Mouse (Mus musculus): ENCODE measurements around the gene Arhgef19. TPM values are rescaled to one million over a fixed set of nuclear protein-coding genes. Genes with fewer than 3 reads are reported as not detected.

The Arhgef19 gene
- 20.9 and 24.3 TPM in 2 replicates for polyA plus RNA-seq (2015; fragmentation: Nextera tagmentation; extraction: Ambion mirVana)

GRCm38 (mm10) chr4:141239388-141240125 lies at the start of gene Arhgef19:
Gene Arhgef19 (plus strand): TSS chr4:141239499.
- Histone ChIP-seq H3K4me1 (peaks cover 53% of the 10 kb centered on the region), H3K27me3 (replicated peaks) (peaks cover 3% of the 10 kb centered on the region; the same call in 1 of the 2 replicates), H3K36me3 (no peaks in the 10 kb centered on the region), H3K27ac (peak within 1 kb of the TSS; percentile 86), H3K9ac (peak within 1 kb of the TSS; percentile 13; the same call in 1 of the 2 replicates), H3K4me2 (peak within 1 kb of the TSS; percentile 82), H3K4me3 (replicated peaks) (peak within 1 kb of the TSS; percentile 48), H3K9me3 (no peaks in the 10 kb centered on the region)
- under 1% methylated on average over 31 of the region's 31 CpGs for WGBS
- peak; percentile 91 for ATAC-seq (ENCODE audit: insufficient read depth, low FRiP score, low read depth)

- Histone ChIP-seq H3K4me3 (replicated peaks) (no peak overlapping the region), H3K4me1 (peaks cover 11% of the 10 kb centered on the region), H3K36me3 (peaks cover 33% of the 10 kb centered on the region), H3K27me3 (replicated peaks) (no peaks in the 10 kb centered on the region), H3K9ac (no peak overlapping the region), H3K4me2 (no peak overlapping the region), H3K27ac (no peak overlapping the region), H3K9me3 (no peaks in the 10 kb centered on the region)
- no peak for ATAC-seq (ENCODE audit: insufficient read depth, low FRiP score, low read depth)
- WGBS, result 85% methylated on average over 7 of the region's 7 CpGs
These were observed 48.0 kb upstream of the Arhgef19 start for GRCm38 (mm10) chr4:141191294-141191693.

- 88% methylated on average over 6 of the region's 6 CpGs for WGBS
- H3K4me2 ChIP-seq, result no peak overlapping the region
These were observed 44.7 kb upstream of the Arhgef19 start for GRCm38 (mm10) chr4:141194553-141194952.

GRCm38 (mm10) chr4:141196981-141197685 lies 42.2 kb upstream of the Arhgef19 start:
- WGBS, result 94% methylated on average over 13 of the region's 13 CpGs
- H3K9ac ChIP-seq, result no peak overlapping the region
- H3K4me2 ChIP-seq, result no peak overlapping the region
- H3K9me3 ChIP-seq, result no peaks in the 10 kb centered on the region
- H3K27ac ChIP-seq, result 0 out of 2 replicates have a peak overlapping the region, but pooled peaks have one; percentile 11
- H3K4me3 ChIP-seq (replicated peaks), result no peak overlapping the region
- ATAC-seq (ENCODE audit: insufficient read depth, low FRiP score, low read depth), result peak; percentile 53; the same call in 1 of the 2 replicates
- H3K4me1 ChIP-seq, result no peaks in the 10 kb centered on the region
- H3K27me3 ChIP-seq (replicated peaks), result no peaks in the 10 kb centered on the region
- peaks cover 57% of the 10 kb centered on the region for H3K36me3 ChIP-seq

More at GRCm38 (mm10) chr4:141194553-141194952, 44.7 kb upstream of the Arhgef19 start:
- no peaks in the 10 kb centered on the region for H3K4me1 ChIP-seq
- no peak for ATAC-seq (ENCODE audit: insufficient read depth, low FRiP score, low read depth)
- no peak overlapping the region for H3K27ac ChIP-seq
- peaks cover 58% of the 10 kb centered on the region for H3K36me3 ChIP-seq
- no peaks in the 10 kb centered on the region for H3K9me3 ChIP-seq
- no peaks in the 10 kb centered on the region for H3K27me3 ChIP-seq (replicated peaks)
- no peak overlapping the region for H3K4me3 ChIP-seq (replicated peaks)
- no peak overlapping the region for H3K9ac ChIP-seq

- Histone ChIP-seq H3K9me3 (no peaks in the 10 kb centered on the region), H3K36me3 (peaks cover 57% of the 10 kb centered on the region), H3K4me3 (replicated peaks) (no peak overlapping the region), H3K4me1 (no peaks in the 10 kb centered on the region), H3K4me2 (no peak overlapping the region), H3K9ac (no peak overlapping the region), H3K27ac (no peak overlapping the region), H3K27me3 (replicated peaks) (no peaks in the 10 kb centered on the region)
- WGBS, result 96% methylated on average over 13 of the region's 13 CpGs
- no peak for ATAC-seq (ENCODE audit: insufficient read depth, low FRiP score, low read depth)
These were observed 41.6 kb upstream of the Arhgef19 start for GRCm38 (mm10) chr4:141197686-141198035.

GRCm38 (mm10) chr4:141200906-141201305 lies 38.4 kb upstream of the Arhgef19 start:
- Histone ChIP-seq H3K36me3 (peaks cover 40% of the 10 kb centered on the region), H3K9ac (no peak overlapping the region), H3K4me3 (replicated peaks) (no peak overlapping the region), H3K27me3 (replicated peaks) (no peaks in the 10 kb centered on the region), H3K4me2 (no peak overlapping the region), H3K4me1 (peaks cover 2% of the 10 kb centered on the region; the same call in 1 of the 2 replicates), H3K27ac (peak overlapping the region; percentile 6; the same call in 1 of the 2 replicates), H3K9me3 (no peaks in the 10 kb centered on the region)
- 64% methylated on average over 11 of the region's 11 CpGs for WGBS
- ATAC-seq (ENCODE audit: insufficient read depth, low FRiP score, low read depth), result no peak

- Histone ChIP-seq H3K4me2 (no peak overlapping the region), H3K4me1 (peaks cover 2% of the 10 kb centered on the region; the same call in 1 of the 2 replicates), H3K27me3 (replicated peaks) (no peaks in the 10 kb centered on the region), H3K27ac (no peak overlapping the region), H3K36me3 (peaks cover 29% of the 10 kb centered on the region), H3K9ac (no peak overlapping the region), H3K4me3 (replicated peaks) (no peak overlapping the region), H3K9me3 (no peaks in the 10 kb centered on the region)
- no peak for ATAC-seq (ENCODE audit: insufficient read depth, low FRiP score, low read depth)
- WGBS, result 90% methylated on average over 6 of the region's 6 CpGs
These were observed 37.1 kb upstream of the Arhgef19 start for GRCm38 (mm10) chr4:141202192-141202591.

GRCm38 (mm10) chr4:141204580-141205061 lies 34.7 kb upstream of the Arhgef19 start:
- WGBS, result 65% methylated on average over 4 of the region's 4 CpGs
- H3K9ac ChIP-seq, result no peak overlapping the region

GRCm38 (mm10) chr4:141207081-141207480 lies 32.2 kb upstream of the Arhgef19 start:
- Histone ChIP-seq H3K4me1 (peaks cover 2% of the 10 kb centered on the region; the same call in 1 of the 2 replicates), H3K27me3 (replicated peaks) (no peaks in the 10 kb centered on the region), H3K36me3 (no peaks in the 10 kb centered on the region), H3K4me2 (no peak overlapping the region), H3K27ac (no peak overlapping the region), H3K9me3 (no peaks in the 10 kb centered on the region), H3K4me3 (replicated peaks) (no peak overlapping the region), H3K9ac (no peak overlapping the region)
- 89% methylated on average over 5 of the region's 5 CpGs for WGBS
- no peak for ATAC-seq (ENCODE audit: insufficient read depth, low FRiP score, low read depth)

More at GRCm38 (mm10) chr4:141204580-141205061, 34.7 kb upstream of the Arhgef19 start:
- Histone ChIP-seq H3K36me3 (peaks cover 11% of the 10 kb centered on the region; the same call in 1 of the 2 replicates), H3K27me3 (replicated peaks) (no peaks in the 10 kb centered on the region), H3K4me2 (no peak overlapping the region), H3K4me1 (peaks cover 2% of the 10 kb centered on the region; the same call in 1 of the 2 replicates), H3K27ac (no peak overlapping the region), H3K4me3 (replicated peaks) (no peak overlapping the region), H3K9me3 (no peaks in the 10 kb centered on the region)
- peak; percentile 60 for ATAC-seq (ENCODE audit: insufficient read depth, low FRiP score, low read depth)

- ATAC-seq (ENCODE audit: insufficient read depth, low FRiP score, low read depth), result no peak
- Histone ChIP-seq H3K4me2 (peak overlapping the region; percentile 44), H3K9me3 (no peaks in the 10 kb centered on the region), H3K27ac (peak overlapping the region; percentile 59), H3K4me3 (replicated peaks) (peak overlapping the region; percentile 35), H3K36me3 (no peaks in the 10 kb centered on the region), H3K27me3 (replicated peaks) (no peaks in the 10 kb centered on the region), H3K9ac (no peak overlapping the region), H3K4me1 (peaks cover 13% of the 10 kb centered on the region)
- 69% methylated on average over 14 of the region's 14 CpGs for WGBS
These were observed 28.6 kb upstream of the Arhgef19 start for GRCm38 (mm10) chr4:141210524-141211219.

GRCm38 (mm10) chr4:141211646-141212045 lies 27.7 kb upstream of the Arhgef19 start:
- no peak overlapping the region for H3K27ac ChIP-seq
- no peaks in the 10 kb centered on the region for H3K9me3 ChIP-seq
- WGBS, result 92% methylated on average over 4 of the region's 4 CpGs
- ATAC-seq (ENCODE audit: insufficient read depth, low FRiP score, low read depth), result no peak
- no peak overlapping the region for H3K9ac ChIP-seq
- H3K36me3 ChIP-seq, result no peaks in the 10 kb centered on the region
- no peaks in the 10 kb centered on the region for H3K27me3 ChIP-seq (replicated peaks)
- no peak overlapping the region for H3K4me2 ChIP-seq
- peaks cover 13% of the 10 kb centered on the region for H3K4me1 ChIP-seq
- no peak overlapping the region for H3K4me3 ChIP-seq (replicated peaks)
